Mouse (Mus musculus) cortical plate, adult 2 months (tissue): Measurements from ENCODE around the gene Irf2bp2. TPM values are rescaled to one million over a fixed set of nuclear protein-coding genes. Genes with fewer than 3 reads are reported as not detected.

Experiments
- H3K27ac ChIP-seq: fragments of 200-500 bp; 2 replicates; pipeline ENCODE4 v1.5.1; 2012; ENCODE audit warnings: low read length, control low read depth, inconsistent platforms; ENCODE audit not compliant: insufficient read depth
- H3K4me1 ChIP-seq: fragments of 200-500 bp; 2 replicates; pipeline ENCODE4 v1.6.1; 2011; ENCODE audit warnings: low read length; ENCODE audit not compliant: control insufficient read depth, insufficient read depth
- H3K4me3 ChIP-seq: fragments of 200-500 bp; 2 replicates; pipeline ENCODE4 v1.5.1; 2011; ENCODE audit warnings: mild to moderate bottlenecking, low read length, control low read depth; ENCODE audit not compliant: insufficient read depth
- CTCF ChIP-seq: fragments of 200-500 bp; IDR thresholded peaks from 2 replicates; pipeline ENCODE4 v1.5.1; 2011; ENCODE audit warnings: mild to moderate bottlenecking, control low read depth, low read length; ENCODE audit not compliant: insufficient read depth; ENCODE audit errors: extremely low read depth
- POLR2A ChIP-seq: fragments of 200-500 bp; IDR thresholded peaks from 2 replicates; pipeline ENCODE4 v1.6.1; 2011; ENCODE audit warnings: mild to moderate bottlenecking, low read length, control low read depth; ENCODE audit not compliant: insufficient read depth; ENCODE audit errors: extremely low read depth
- polyA plus RNA-seq: library from polyadenylated mRNA; depleted of rRNA; stranded (reverse); fragments of >200 nt; gene quantifications from 2 replicates; pipeline ENCODE4 v1.2.3, GENCODE M21; 2012

Irf2bp2 gene
- polyA plus RNA-seq, 1 experiment, result 33.2 TPM

DNA sequence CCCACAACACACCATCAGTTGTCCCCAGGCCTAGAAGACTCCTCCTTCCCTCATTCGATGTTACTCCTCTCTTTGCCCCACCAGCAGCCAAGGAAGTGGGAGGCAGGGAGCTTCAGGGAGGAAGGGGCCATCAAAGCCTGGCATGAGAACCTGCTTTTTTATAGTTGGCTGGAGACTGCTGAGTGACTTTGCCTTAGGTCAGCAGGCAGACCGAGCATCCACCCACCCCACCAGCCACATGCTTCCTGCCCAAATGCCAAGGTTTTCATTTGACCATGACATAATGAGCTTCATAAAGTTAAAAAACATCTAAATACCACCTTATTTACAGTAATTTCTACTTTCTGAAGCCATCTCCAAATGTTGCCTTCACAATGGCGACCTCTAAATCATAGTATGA is 26.9 kb upstream of the Irf2bp2 start:
- no peak overlapping the region for H3K27ac ChIP-seq
- H3K4me3 ChIP-seq, result no peak overlapping the region
- TF ChIP-seq CTCF (no peak), POLR2A (no peak)
- H3K4me1 ChIP-seq, result no peaks in the 10 kb centered on the region

- H3K4me3 ChIP-seq, result no peak overlapping the region
- H3K4me1 ChIP-seq, result no peaks in the 10 kb centered on the region
- no peak overlapping the region for H3K27ac ChIP-seq
- TF ChIP-seq POLR2A, result no peak
- TF ChIP-seq CTCF, result no peak
Measured at GRCm38 (mm10) chr8:126619487-126619886, 25.7 kb upstream of the Irf2bp2 start.

DNA sequence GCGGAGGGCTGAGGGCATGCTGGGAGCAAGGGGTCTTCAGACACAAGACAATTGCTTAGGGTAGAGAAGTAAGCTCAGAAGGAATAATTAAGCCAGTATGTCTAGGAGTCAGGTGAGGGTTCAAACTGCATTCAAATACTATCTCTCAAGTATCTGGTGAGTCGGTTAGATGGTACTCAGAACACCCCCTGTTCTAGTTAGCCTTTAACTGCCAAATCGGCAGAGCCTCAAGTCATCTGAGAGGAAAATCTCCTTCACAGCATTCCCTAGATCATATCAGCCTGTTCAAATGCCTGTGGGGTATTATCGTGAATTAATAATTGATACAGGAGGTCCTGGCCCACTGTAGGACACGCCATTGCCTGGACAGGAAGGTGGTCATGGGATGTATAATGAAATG is 23.9 kb upstream of the Irf2bp2 start:
- Histone ChIP-seq H3K4me3 (no peak overlapping the region), H3K27ac (no peak overlapping the region), H3K4me1 (no peaks in the 10 kb centered on the region)
- TF ChIP-seq POLR2A (no peak), CTCF (no peak)

DNA sequence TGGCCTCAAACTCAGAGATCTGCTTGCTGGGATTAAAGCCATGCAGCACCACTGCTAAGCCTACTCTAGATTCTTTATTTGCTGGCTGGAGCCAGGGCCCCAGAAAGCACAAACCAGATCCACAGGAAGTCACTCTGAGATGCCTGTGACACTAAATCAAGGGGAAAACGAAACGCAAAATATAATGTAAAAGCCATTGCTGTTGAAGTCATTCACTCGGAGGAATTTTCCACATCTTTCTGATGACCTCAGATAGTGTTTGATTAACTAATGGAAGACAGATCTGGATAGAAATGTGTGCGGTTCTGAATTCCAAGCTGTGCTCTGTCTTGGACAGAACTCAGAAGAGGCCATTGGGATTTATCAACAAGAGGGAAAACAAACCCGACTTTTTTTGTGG is 22.9 kb upstream of the Irf2bp2 start:
- Histone ChIP-seq H3K27ac (no peak overlapping the region), H3K4me1 (no peaks in the 10 kb centered on the region), H3K4me3 (no peak overlapping the region)
- TF ChIP-seq CTCF, result no peak
- TF ChIP-seq POLR2A, result no peak

GRCm38 (mm10) chr8:126615765-126616164 is 22.0 kb upstream of the Irf2bp2 start:
- no peak overlapping the region for H3K27ac ChIP-seq
- no peak for TF ChIP-seq POLR2A
- no peak for TF ChIP-seq CTCF
- H3K4me3 ChIP-seq, result no peak overlapping the region
- no peaks in the 10 kb centered on the region for H3K4me1 ChIP-seq

GRCm38 (mm10) chr8:126614740-126615132 is 20.9 kb upstream of the Irf2bp2 start:
- TF ChIP-seq POLR2A (no peak), CTCF (no peak)
- Histone ChIP-seq H3K4me3 (no peak overlapping the region), H3K4me1 (no peaks in the 10 kb centered on the region), H3K27ac (no peak overlapping the region)

DNA sequence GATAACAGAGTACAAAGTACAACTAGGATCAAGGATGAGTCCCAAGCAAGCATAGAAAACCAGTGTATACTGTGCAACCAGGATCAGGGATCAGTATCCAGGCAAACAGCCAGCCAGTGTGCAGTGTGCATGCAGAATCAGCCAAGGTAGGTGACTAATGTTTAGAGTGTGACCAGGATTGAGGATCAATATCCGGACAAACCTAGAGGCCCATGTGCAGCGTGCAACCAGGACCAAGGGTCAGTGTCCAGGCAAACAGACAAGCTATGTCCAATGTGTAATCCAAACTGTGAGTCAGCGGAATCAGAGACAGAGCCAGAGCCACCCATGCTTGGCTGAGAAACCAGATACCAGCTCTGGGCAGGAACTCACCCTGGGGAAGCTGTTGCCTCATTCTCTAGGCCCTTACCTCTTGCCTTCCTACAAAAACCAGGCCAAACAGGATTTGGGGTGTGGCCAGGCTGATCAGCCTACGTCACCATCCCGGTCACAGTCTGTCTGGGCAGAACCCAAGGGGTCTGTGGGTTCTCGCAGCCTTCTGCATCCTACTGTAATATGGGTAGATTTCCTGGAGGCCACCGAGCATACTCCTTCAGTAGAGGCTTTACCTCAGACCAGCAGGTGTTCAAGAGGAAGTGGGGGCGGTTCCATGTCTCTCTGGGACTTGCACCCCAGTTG is 20.4 kb upstream of the Irf2bp2 start:
- no peak overlapping the region for H3K4me3 ChIP-seq
- no peaks in the 10 kb centered on the region for H3K4me1 ChIP-seq
- no peak for TF ChIP-seq CTCF
- no peak for TF ChIP-seq POLR2A
- no peak overlapping the region for H3K27ac ChIP-seq

DNA sequence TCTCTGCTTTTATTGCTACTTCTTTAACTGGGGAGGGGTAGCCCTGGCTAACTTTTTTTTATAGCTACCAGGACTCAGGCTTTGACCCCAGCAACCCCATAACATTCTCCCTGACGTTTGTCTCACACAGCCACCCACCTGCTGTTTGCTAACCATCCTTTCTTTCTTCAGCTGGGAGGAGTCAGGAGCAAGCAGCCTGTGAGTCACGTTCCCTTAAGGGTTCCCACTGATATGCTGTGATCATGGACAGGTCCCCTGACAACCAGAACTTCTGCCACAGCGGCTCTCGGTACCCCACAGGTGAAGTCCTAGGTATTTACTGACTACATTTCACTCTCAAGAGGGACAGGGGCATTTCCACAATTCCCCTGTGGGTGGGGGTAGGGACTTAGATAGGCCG is 19.4 kb upstream of the Irf2bp2 start:
- no peaks in the 10 kb centered on the region for H3K4me1 ChIP-seq
- H3K27ac ChIP-seq, result no peak overlapping the region
- H3K4me3 ChIP-seq, result no peak overlapping the region
- TF ChIP-seq CTCF, result no peak

GRCm38 (mm10) chr8:126612739-126613138 is 19.0 kb upstream of the Irf2bp2 start:
- Histone ChIP-seq H3K27ac (no peak overlapping the region), H3K4me1 (no peaks in the 10 kb centered on the region), H3K4me3 (no peak overlapping the region)
- no peak for TF ChIP-seq CTCF
- no peak for TF ChIP-seq POLR2A

DNA sequence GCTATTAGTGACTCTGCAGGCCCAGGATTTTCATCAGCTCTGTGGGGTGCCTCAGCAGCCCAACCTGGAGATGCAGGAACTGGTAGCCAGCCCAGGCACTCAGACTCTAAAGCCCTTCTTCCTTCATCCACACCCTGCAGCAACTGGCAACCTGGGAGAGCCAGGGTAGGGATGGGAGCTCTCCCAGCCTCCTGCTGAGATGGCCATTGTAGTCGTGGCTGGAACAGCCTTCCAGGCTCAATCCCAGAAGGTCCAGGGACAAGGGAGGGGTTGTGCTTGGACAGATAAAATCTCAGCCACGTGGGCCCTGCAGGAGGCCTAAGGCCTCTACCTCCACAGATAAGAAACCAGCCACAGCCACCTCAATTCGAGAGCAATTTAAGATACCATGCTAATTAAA is 16.9 kb upstream of the Irf2bp2 start:
- TF ChIP-seq CTCF (no peak), POLR2A (no peak)
- Histone ChIP-seq H3K4me3 (no peak overlapping the region), H3K4me1 (no peaks in the 10 kb centered on the region), H3K27ac (no peak overlapping the region)

DNA sequence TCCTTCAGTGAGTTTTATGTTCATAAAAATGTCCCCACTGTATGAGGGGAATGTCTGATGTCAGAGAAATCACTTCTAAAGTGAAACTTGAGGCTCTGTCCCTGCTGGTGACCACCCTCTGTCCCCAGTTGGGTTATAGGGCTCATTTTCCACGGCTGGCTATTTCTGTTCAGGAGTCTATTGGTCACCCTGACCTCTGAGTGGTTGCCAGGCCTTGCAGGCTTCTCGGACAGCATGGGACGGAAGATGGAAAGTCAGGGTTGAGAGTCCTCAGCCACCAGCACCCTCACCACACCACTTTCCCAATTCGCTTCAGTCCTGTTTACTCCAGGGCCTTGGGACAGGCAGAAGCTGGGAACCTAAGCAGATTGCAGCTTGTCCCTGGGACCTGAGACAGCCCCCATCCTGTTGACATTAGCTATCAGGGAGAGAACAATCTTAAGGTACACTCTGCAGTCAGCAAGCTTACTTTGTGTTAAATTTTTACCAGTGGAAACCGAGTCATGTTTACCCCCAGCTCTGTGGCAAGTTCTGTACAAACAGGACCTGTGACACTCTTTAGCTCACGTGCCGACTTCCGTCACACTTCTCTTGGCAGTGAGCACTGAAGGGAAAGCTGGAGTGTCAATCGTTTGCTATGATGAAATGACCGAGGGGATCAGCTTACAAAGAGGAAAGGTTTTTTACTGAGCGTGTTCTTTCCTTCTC is 15.9 kb upstream of the Irf2bp2 start:
- no peak overlapping the region for H3K27ac ChIP-seq
- TF ChIP-seq CTCF (no peak), POLR2A (no peak)
- no peak overlapping the region for H3K4me3 ChIP-seq
- H3K4me1 ChIP-seq, result no peaks in the 10 kb centered on the region
